26 mouse cellular contexts compared by ENCODE assay signal in genomic region chr11:13893301-13893700, GRCm38 (mm10).
"Had no signal": no experiment of that assay in that cellular context is flagged by ENCODE, and none has a peak within 500 bp of the region (broad histone marks: within the 10 kb centered on the region; RNA-seq: fewer than 3 reads in every experiment).

No protein-coding gene starts in this region.

- H3K9me3 ChIP-seq: embryonic facial prominence, embryonic 10.5 days; embryonic facial prominence, embryonic 12.5 days; embryonic facial prominence, embryonic 13.5 days; embryonic facial prominence, embryonic 15.5 days; forebrain, embryonic 10.5 days; forebrain, embryonic 12.5 days; forebrain, embryonic 13.5 days; forebrain, embryonic 15.5 days had no signal

- DNase-seq: cerebellum, adult 9-11 months; cerebellum, postnatal 10 days; cerebellum, postnatal 14 days; cerebellum, postnatal 25 days; cerebellum, postnatal 36 days; embryo, embryonic 11 days; forebrain, postnatal 0 days; gastrocnemius, adult 2 months; gastrocnemius, postnatal 10 days; gastrocnemius, postnatal 14 days; gastrocnemius, postnatal 25 days; gastrocnemius, postnatal 36 days; heart, adult 11 months; heart, adult 18-20 months; heart, adult 2 months had no signal

- ATAC-seq: forebrain, embryonic 13.5 days; forebrain, embryonic 14.5 days; forebrain, embryonic 15.5 days; forebrain, embryonic 16.5 days; forebrain, postnatal 0 days had no signal

- H3K27me3 ChIP-seq: embryonic facial prominence, embryonic 12.5 days; embryonic facial prominence, embryonic 13.5 days; embryonic facial prominence, embryonic 15.5 days; forebrain, embryonic 12.5 days; forebrain, embryonic 13.5 days; forebrain, embryonic 15.5 days had no signal

- H3K4me2 ChIP-seq: embryonic facial prominence, embryonic 12.5 days; embryonic facial prominence, embryonic 13.5 days; embryonic facial prominence, embryonic 15.5 days; forebrain, embryonic 12.5 days; forebrain, embryonic 13.5 days; forebrain, embryonic 15.5 days had no signal

- H3K4me3 ChIP-seq: embryonic facial prominence, embryonic 10.5 days; embryonic facial prominence, embryonic 12.5 days; embryonic facial prominence, embryonic 13.5 days; embryonic facial prominence, embryonic 15.5 days; erythroblast, embryonic 14.5 days; forebrain, embryonic 10.5 days; forebrain, embryonic 12.5 days; forebrain, embryonic 13.5 days; forebrain, embryonic 15.5 days; gastrocnemius, adult 2 months; heart, adult 2 months had no signal

- H3K27ac ChIP-seq: embryonic facial prominence, embryonic 10.5 days; embryonic facial prominence, embryonic 12.5 days; embryonic facial prominence, embryonic 13.5 days; embryonic facial prominence, embryonic 15.5 days; forebrain, embryonic 10.5 days; forebrain, embryonic 12.5 days; forebrain, embryonic 13.5 days; forebrain, embryonic 15.5 days; gastrocnemius, adult 2 months; heart, adult 2 months had no signal

- H3K36me3 ChIP-seq: embryonic facial prominence, embryonic 10.5 days; embryonic facial prominence, embryonic 12.5 days; embryonic facial prominence, embryonic 13.5 days; embryonic facial prominence, embryonic 15.5 days; forebrain, embryonic 10.5 days; forebrain, embryonic 12.5 days; forebrain, embryonic 15.5 days had no signal

- H3K4me1 ChIP-seq: embryonic facial prominence, embryonic 10.5 days; embryonic facial prominence, embryonic 12.5 days; embryonic facial prominence, embryonic 13.5 days; embryonic facial prominence, embryonic 15.5 days; forebrain, embryonic 10.5 days; forebrain, embryonic 12.5 days; forebrain, embryonic 13.5 days; forebrain, embryonic 15.5 days had no signal

- H3K9ac ChIP-seq: embryonic facial prominence, embryonic 12.5 days; embryonic facial prominence, embryonic 13.5 days; embryonic facial prominence, embryonic 15.5 days; forebrain, embryonic 12.5 days; forebrain, embryonic 13.5 days; forebrain, embryonic 15.5 days; forebrain, postnatal 0 days had no signal
